15 mouse cellular contexts compared by ENCODE assay signal in genomic region chr11:95574786-95575334, GRCm38 (mm10). TPM values are rescaled to one million over a fixed set of nuclear protein-coding genes. Genes with fewer than 3 reads are reported as not detected.
DNase-seq lines count a peak whose midpoint lies in the region; ATAC-seq and TF ChIP-seq lines count a peak whose summit lies in the region.
"Had no signal": no experiment of that assay in that cellular context is flagged by ENCODE, and none has a peak within 500 bp of the region (broad histone marks: within the 10 kb centered on the region; RNA-seq: fewer than 3 reads in every experiment).

No protein-coding gene starts in this region.

- H3K4me2 ChIP-seq in forebrain, embryonic 14.5 days (ENCODE audit: low read length), result no peak overlapping the region
- H3K4me2 ChIP-seq in liver, postnatal 0 days (ENCODE audit: low read depth, low read length), result no peak overlapping the region
- H3K4me2 ChIP-seq: liver, embryonic 11.5 days had no signal

- no peak for TF ChIP-seq EP300 in liver, postnatal 0 days (IDR thresholded peaks at IDR 0.05; ENCODE audit: low read depth)

- H3K36me3 ChIP-seq in forebrain, embryonic 14.5 days (ENCODE audit: control insufficient read depth, insufficient read depth, low read length), result no peaks in the 10 kb centered on the region
- H3K36me3 ChIP-seq in liver, postnatal 0 days (replicated peaks; ENCODE audit: insufficient read depth, low read length), result no peaks in the 10 kb centered on the region

- no peak overlapping the region for H3K4me3 ChIP-seq in forebrain, embryonic 14.5 days (ENCODE audit: low read depth, low read length)
- no peak overlapping the region for H3K4me3 ChIP-seq in liver, postnatal 0 days (ENCODE audit: low read depth, low read length)
- H3K4me3 ChIP-seq: heart, adult 2 months had no signal

- WGBS in forebrain, embryonic 14.5 days, result 45% methylated on average over 6 of the region's 6 CpGs
- WGBS in liver, postnatal 0 days (ENCODE audit: insufficient replicate concordance), result 80% methylated on average over 6 of the region's 6 CpGs

- no peak overlapping the region for H3K9ac ChIP-seq in forebrain, embryonic 14.5 days (ENCODE audit: low read length)
- no peak overlapping the region for H3K9ac ChIP-seq in liver, postnatal 0 days (replicated peaks)

- TF ChIP-seq CTCF in liver, postnatal 0 days (IDR thresholded peaks at IDR 0.05; ENCODE audit: low read depth), result no peak

- H3K4me1 ChIP-seq in forebrain, embryonic 14.5 days (ENCODE audit: control insufficient read depth, insufficient read depth, low read length), result peaks cover 4% of the 10 kb centered on the region; the same call in 1 of the 2 replicates
- H3K4me1 ChIP-seq in liver, postnatal 0 days (ENCODE audit: insufficient read depth), result no peaks in the 10 kb centered on the region

- no peak overlapping the region for H3K27ac ChIP-seq in forebrain, embryonic 14.5 days (ENCODE audit: low read depth, low read length)
- H3K27ac ChIP-seq in liver, postnatal 0 days (ENCODE audit: low read depth), result no peak overlapping the region
- H3K27ac ChIP-seq: heart, adult 2 months had no signal

- no peaks in the 10 kb centered on the region for H3K9me3 ChIP-seq in forebrain, embryonic 14.5 days (replicated peaks; ENCODE audit: control insufficient read depth, low read length)
- no peaks in the 10 kb centered on the region for H3K9me3 ChIP-seq in liver, postnatal 0 days (ENCODE audit: low read length)

- peak; percentile 71 to 81 for DNase-seq in cerebellum, postnatal 14 days
- DNase-seq in cerebellum, adult 9-10 months, result no peak
- peak; percentile 42 to 59 for DNase-seq in layer of hippocampus, postnatal 10 days (ENCODE audit: low spot score in 2 of 2)
- DNase-seq in layer of hippocampus, adult 8-10 months (ENCODE audit: low spot score in 2 of 2), result no peak
- peak; percentile 4 for DNase-seq in 416B (ENCODE audit: low read depth)
- DNase-seq in forebrain, embryonic 14.5 days (ENCODE audit: low spot score), result peak; percentile 69
- no peak for DNase-seq in liver, postnatal 0 days
- DNase-seq in gastrocnemius, postnatal 4 days (ENCODE audit: low spot score in 2 of 2), result no peak
- DNase-seq: adrenal gland, postnatal 14 days; heart, postnatal 4 days; kidney, adult 8-10 months had no signal

- peak; percentile 36; the same call in 1 of the 2 replicates for ATAC-seq in forebrain, embryonic 14.5 days
- no peak for ATAC-seq in liver, postnatal 0 days
- ATAC-seq: lung, postnatal 0 days had no signal

- H3K27me3 ChIP-seq in forebrain, embryonic 14.5 days (replicated peaks; ENCODE audit: control insufficient read depth, insufficient read depth, low read length), result peaks cover 31% of the 10 kb centered on the region
- peaks cover 34% of the 10 kb centered on the region for H3K27me3 ChIP-seq in liver, postnatal 0 days (ENCODE audit: insufficient read depth, low read length)

RNA-seq across cellular contexts. Expression of gene Ngfr, which starts 12.7 kb away (rescaled TPM):
- total RNA-seq in layer of hippocampus, postnatal 10 days (2021), result 1 to 10 TPM; 2.4 to 3.6 TPM
- 1 to 10 TPM; 1.9 to 2.8 (median 2.3) TPM for total RNA-seq in layer of hippocampus, adult 8-10 months (2022)
- 5.0 and 7.8 TPM in 2 replicates for polyA plus RNA-seq in forebrain, embryonic 14.5 days (2014; fragmentation: Nextera tagmentation; extraction: Ambion mirVana)
- 1.3 and 1.7 TPM in 2 replicates for polyA plus RNA-seq in liver, postnatal 0 days (2015; fragmentation: Nextera tagmentation; extraction: Ambion mirVana)
- 10 to 100 TPM; 24.2 to 25.0 TPM for total RNA-seq in gastrocnemius, postnatal 4 days (2021)
- total RNA-seq: megakaryocyte-erythroid progenitor cell, adult 5-6 weeks had no signal

Comparison
In these comparisons a context has a peak if more than half of its experiments do, and no peak if none do; other contexts are left out.
1. DNase-seq: peak in cerebellum, postnatal 14 days (2 of 2), layer of hippocampus, postnatal 10 days (2 of 2), 416B (single experiment) and forebrain, embryonic 14.5 days (single experiment); none in cerebellum, adult 9-10 months (single experiment), layer of hippocampus, adult 8-10 months (0 of 2), liver, postnatal 0 days (single experiment) and gastrocnemius, postnatal 4 days (0 of 2).
2. RNA of gene Ngfr, which starts 12.7 kb away (total RNA-seq): 24.2 to 25.0 TPM in gastrocnemius, postnatal 4 days; 2.4 to 3.6 TPM in layer of hippocampus, postnatal 10 days and 1.9 to 2.8 TPM in layer of hippocampus, adult 8-10 months; every median in the first group is over 4 times any median in the second.